Mouse (Mus musculus): ENCODE data around the gene Crybg1.

DNA sequence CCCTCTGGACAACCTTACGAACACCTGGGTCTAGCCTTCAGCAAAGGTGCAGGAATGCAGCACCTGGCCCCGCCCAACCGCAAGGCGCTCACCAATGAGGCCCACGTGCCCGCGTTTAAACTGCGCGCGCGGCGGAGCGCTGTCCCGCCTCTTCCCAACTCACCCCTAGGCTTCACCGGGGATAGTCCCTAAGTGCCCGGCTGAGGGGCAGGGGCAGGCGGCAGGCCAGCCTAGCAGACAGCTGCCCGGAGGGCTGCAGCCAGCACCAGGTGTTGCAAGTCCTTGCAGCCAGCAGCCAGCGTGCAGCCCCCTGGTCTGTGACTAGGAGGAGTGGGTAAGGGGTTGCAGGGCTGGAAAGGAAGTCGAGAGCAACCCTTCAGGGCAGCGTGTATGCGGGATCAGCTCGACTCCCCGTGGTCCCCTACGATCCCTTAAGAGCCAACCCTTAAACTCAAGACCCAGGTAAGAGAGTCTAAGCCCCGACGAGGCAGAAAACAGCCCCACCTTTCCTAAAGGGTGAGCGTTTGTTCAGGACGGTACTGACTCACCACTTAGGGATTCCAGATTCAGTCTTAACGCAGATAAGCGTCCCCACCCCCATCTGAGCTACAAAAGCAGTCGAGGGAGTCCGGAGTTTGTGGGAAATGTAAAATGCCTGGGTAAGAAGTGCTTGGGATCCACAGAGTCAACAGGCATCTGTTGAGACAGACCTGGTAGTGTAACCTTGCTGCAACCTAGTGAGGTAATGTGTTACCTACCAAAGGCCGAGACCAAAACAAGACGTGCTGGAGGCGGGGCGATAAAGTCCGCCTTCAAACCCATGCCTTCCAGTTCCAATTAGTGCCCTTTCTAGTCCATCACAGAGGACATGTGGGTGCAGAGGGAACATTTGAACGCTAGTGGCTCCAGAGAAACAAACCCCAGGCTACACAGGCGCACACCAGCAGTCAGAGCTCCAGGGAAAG lies 142.7 kb downstream of the Crybg1 start:
- no peak for TF ChIP-seq ZC3H11A (IDR thresholded peaks at IDR 0.05; ENCODE audit: borderline replicate concordance, low read depth, low read length)
- TF ChIP-seq ZNF384 (IDR thresholded peaks at IDR 0.05; ENCODE audit: low read depth, low read length), result no peak
- no peak for TF ChIP-seq HCFC1 (IDR thresholded peaks at IDR 0.05; ENCODE audit: borderline replicate concordance, insufficient read depth, low read length)
- no peak for TF ChIP-seq MAFK (IDR thresholded peaks at IDR 0.05; ENCODE audit: insufficient read depth, low read depth, low read length)
- TF ChIP-seq CHD2 (IDR thresholded peaks at IDR 0.05; ENCODE audit: low read depth, low read length), result no peak
